Mouse (Mus musculus) liver (tissue): Measurements from ENCODE around the gene Car10.

ENCODE experiments used
- DNase-seq: peaks from one replicate; pipeline ENCODE4 v3.0.0-alpha.2; 2020; ENCODE audit warnings: mixed read lengths

Gene Car10

GRCm38 (mm10) chr11:93097941-93098828, at the start of gene Car10:
Gene Car10 (plus strand): TSS chr11:93098028.
- no peak for DNase-seq

- DNase-seq = no peak
Measured at GRCm38 (mm10) chr11:93065021-93065420, 32.8 kb upstream of the Car10 start.

- no peak for DNase-seq
Measured at GRCm38 (mm10) chr11:93065656-93066181, 32.1 kb upstream of the Car10 start.

- no peak for DNase-seq
Measured at GRCm38 (mm10) chr11:93095588-93095987, 2.2 kb upstream of the Car10 start.

GRCm38 (mm10) chr11:93097001-93097400, 827 bp upstream of the Car10 start:
- peak; percentile 45 for DNase-seq

GRCm38 (mm10) chr11:93097431-93097851, 387 bp upstream of the Car10 start:
- DNase-seq = no peak

GRCm38 (mm10) chr11:93098933-93099381, 1.1 kb downstream of the Car10 start:
- no peak for DNase-seq

- DNase-seq = no peak
Measured at GRCm38 (mm10) chr11:93099431-93100370, 1.9 kb downstream of the Car10 start.

GRCm38 (mm10) chr11:93100606-93101005, 2.8 kb downstream of the Car10 start:
- DNase-seq = no peak

GRCm38 (mm10) chr11:93101106-93101505, 3.3 kb downstream of the Car10 start:
- DNase-seq = no peak

GRCm38 (mm10) chr11:93102321-93102720, 4.5 kb downstream of the Car10 start:
- no peak for DNase-seq

- DNase-seq = no peak
Measured at GRCm38 (mm10) chr11:93103101-93103815, 5.4 kb downstream of the Car10 start.

GRCm38 (mm10) chr11:93109451-93109850, 11.6 kb downstream of the Car10 start:
- no peak for DNase-seq

GRCm38 (mm10) chr11:93120766-93121415, 23.1 kb downstream of the Car10 start:
- no peak for DNase-seq

GRCm38 (mm10) chr11:93123691-93124090, 25.9 kb downstream of the Car10 start:
- DNase-seq = no peak

- DNase-seq = no peak
Measured at GRCm38 (mm10) chr11:93126466-93126865, 28.6 kb downstream of the Car10 start.

GRCm38 (mm10) chr11:93128481-93128880, 30.7 kb downstream of the Car10 start:
- no peak for DNase-seq

- no peak for DNase-seq
Measured at GRCm38 (mm10) chr11:93137841-93138240, 40.0 kb downstream of the Car10 start.

GRCm38 (mm10) chr11:93141727-93142126, 43.9 kb downstream of the Car10 start:
- DNase-seq = no peak

- DNase-seq = no peak
Measured at GRCm38 (mm10) chr11:93144544-93144943, 46.7 kb downstream of the Car10 start.

GRCm38 (mm10) chr11:93154910-93155309, 57.1 kb downstream of the Car10 start:
- no peak for DNase-seq

- no peak for DNase-seq
Measured at GRCm38 (mm10) chr11:93172430-93172829, 74.6 kb downstream of the Car10 start.
